In the genomic region with DNA sequence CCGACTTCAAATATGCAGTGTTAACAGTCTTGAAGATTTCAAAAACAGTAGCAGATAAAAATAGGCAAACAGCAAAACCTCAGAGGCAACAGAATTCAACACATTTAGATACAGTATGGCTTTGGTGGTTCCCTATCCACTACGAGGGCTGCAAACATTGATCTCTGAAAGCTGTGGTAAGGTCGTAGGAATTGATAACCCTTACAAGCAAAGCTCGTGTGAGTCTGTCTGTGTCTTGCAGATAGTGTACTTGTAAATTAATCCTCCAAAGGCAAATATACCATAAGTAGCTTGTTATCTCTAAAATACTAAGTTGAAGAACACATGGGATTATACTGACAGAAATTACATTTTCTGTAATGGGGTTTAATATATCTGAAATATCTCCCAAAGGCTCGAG, we compare ENCODE assay signal across 16 mouse cellular contexts.
"Had no signal": no experiment of that assay in that cellular context is flagged by ENCODE, and none has a peak within 500 bp of the region (broad histone marks: within the 10 kb centered on the region; RNA-seq: fewer than 3 reads in every experiment).

No protein-coding gene starts in this region.

- ATAC-seq: lung, postnatal 0 days had no signal

- H3K27me3 ChIP-seq: limb, embryonic 15.5 days; megakaryocyte, embryonic 14.5 days had no signal

- H3K36me3 ChIP-seq: limb, embryonic 12.5 days; limb, embryonic 15.5 days had no signal

- H3K4me2 ChIP-seq: limb, embryonic 12.5 days; limb, embryonic 15.5 days; lung, embryonic 14.5 days; midbrain, embryonic 11.5 days had no signal

- H3K4me3 ChIP-seq: limb, embryonic 12.5 days; limb, embryonic 15.5 days; megakaryocyte, embryonic 14.5 days had no signal

- DNase-seq: kidney, adult 18-20 months; kidney, adult 9 months; kidney, postnatal 14 days; kidney, postnatal 4 days; left cerebral cortex, postnatal 4 days; lung, embryonic 14.5 days; midbrain, embryonic 14.5 days; thymus, adult 2 months; thymus, postnatal 14 days; thymus, postnatal 4 days had no signal

- H3K9me3 ChIP-seq: limb, embryonic 12.5 days; limb, embryonic 15.5 days; megakaryocyte, embryonic 14.5 days had no signal

- H3K9ac ChIP-seq: limb, embryonic 12.5 days; limb, embryonic 15.5 days; lung, embryonic 14.5 days had no signal

- H3K4me1 ChIP-seq: limb, embryonic 12.5 days; limb, embryonic 15.5 days had no signal

- H3K27ac ChIP-seq: limb, embryonic 12.5 days; limb, embryonic 15.5 days; macrophage had no signal
